Mouse (Mus musculus) cerebellum, adult 9-11 months (tissue): Measurements from ENCODE around the gene Cerkl.

Experiments used
- DNase-seq: peaks from one replicate; pipeline ENCODE4 v3.0.0; 2022

The Cerkl gene

GRCm38 (mm10) chr2:79309454-79310118 lies 147.0 kb downstream of the Cerkl start:
- peak; percentile 81 for DNase-seq

DNA sequence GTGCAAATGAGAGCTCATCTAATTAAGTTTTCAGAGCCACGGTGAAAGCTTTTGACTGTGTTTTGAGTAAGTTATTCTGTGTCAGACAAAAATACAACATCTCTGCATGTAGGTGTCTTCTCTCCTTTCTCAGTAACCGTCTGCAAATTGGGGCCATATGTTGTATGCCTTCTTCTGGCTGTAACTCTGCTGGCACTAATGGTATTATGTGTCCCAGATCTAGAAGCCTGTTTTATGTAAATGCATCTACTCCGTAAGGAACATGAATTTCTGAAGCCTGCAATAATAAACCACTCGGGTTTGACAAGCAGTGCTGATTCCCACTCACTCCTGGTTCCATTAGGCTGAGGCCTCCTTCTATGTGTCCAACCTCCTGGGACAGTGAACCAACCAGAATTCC lies 149.0 kb downstream of the Cerkl start:
- DNase-seq, result no peak

- no peak for DNase-seq
Observed at GRCm38 (mm10) chr2:79302398-79302797, 154.2 kb downstream of the Cerkl start.

GRCm38 (mm10) chr2:79292431-79292830 lies 164.2 kb downstream of the Cerkl start:
- DNase-seq, result no peak

GRCm38 (mm10) chr2:79291922-79292321 lies 164.7 kb downstream of the Cerkl start:
- no peak for DNase-seq

DNA sequence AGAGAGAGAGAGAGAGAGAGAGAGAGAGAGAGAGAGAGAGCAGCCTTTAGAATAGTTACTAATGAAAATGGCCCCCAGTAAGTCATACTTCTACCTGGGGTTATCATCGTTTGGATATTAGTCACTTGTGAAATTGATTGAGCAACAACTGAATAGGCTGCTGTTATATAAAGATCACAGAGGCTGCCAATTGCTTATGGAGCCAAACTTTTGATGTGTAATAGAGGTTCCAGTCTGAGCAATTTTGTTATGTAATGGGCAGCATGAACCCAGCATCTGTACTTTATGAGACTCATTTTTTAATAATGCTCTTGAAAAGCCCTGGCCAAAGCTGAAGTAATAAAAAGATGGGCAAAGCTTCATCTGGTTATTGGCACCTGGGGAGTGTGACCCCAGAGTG lies 166.4 kb downstream of the Cerkl start:
- DNase-seq, result no peak

GRCm38 (mm10) chr2:79284206-79284605 lies 172.4 kb downstream of the Cerkl start:
- DNase-seq, result no peak
